Mouse (Mus musculus): ENCODE measurements around the gene Aoc3. TPM values are rescaled to one million over a fixed set of nuclear protein-coding genes. Genes with fewer than 3 reads are reported as not detected.
A peak's percentile ranks its signal among the peaks of the same experiment; 100 is the strongest.

The Aoc3 gene
- polyA plus RNA-seq, 1 experiment from 2014 or later: 0.05 TPM

DNA sequence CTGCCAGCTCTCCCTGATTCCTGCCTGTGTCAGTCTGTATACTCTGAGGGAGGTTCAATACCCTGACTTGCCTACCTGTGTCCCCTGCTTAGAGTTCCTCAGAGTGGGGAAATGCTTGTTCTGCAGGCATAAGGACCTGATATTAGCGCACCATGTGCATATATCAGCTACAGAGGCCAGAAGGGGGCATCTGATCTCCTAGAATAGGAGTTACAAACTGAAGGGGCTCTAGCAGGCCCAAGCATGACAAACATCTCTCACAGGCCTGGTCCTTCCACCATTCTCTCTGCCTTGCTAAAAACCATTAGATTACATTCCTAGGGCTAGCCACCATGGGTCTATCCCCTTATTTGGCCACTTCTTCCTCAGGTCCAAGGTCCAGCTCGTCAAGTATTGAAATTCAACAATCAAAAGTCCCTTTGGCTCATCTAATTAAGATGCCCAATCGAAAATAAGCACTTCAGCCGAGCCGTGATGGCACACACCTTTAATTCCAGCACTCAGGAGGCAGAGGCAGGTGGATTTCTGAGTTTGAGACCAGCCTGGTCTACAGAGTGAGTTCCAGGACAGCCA, 24.1 kb downstream of the Aoc3 start:
- no peak overlapping the region for H3K9ac ChIP-seq (ENCODE audit: low read depth, low read length)
- 66% methylated on average over 5 of the region's 5 CpGs for WGBS (ENCODE audit: insufficient replicate concordance)

DNA sequence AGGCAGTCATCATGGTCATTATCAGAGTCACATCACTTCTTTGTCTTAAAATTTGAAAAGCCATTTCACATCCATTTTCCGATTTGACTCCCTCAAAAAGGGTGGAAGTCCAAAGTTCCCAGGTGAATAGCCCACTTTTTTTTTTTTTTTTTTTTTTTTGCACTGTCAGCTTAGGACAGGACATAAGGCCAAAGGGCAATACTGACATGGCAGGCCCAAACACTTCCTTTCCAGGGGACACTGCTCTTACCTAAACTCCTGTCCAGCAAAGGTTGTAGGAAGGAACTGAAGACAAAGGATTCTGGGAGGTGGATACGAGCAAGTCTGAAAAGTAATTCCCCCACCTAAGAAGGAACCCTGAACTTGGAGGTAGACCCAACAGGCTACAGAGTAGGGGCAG, 25.5 kb downstream of the Aoc3 start:
- Histone ChIP-seq H3K9me3 (replicated peaks; ENCODE audit: control insufficient read depth, low read length) (no peaks in the 10 kb centered on the region), H3K4me3 (ENCODE audit: low read depth, low read length) (no peak overlapping the region), H3K27ac (ENCODE audit: low read length) (no peak overlapping the region; the same call in 1 of the 2 replicates), H3K9ac (ENCODE audit: low read depth, low read length) (no peak overlapping the region), H3K27me3 (ENCODE audit: control insufficient read depth, insufficient read depth, low read depth, low read length) (no peaks in the 10 kb centered on the region), H3K36me3 (ENCODE audit: control insufficient read depth, insufficient read depth) (no peaks in the 10 kb centered on the region), H3K4me1 (ENCODE audit: control insufficient read depth, low read depth, low read length) (no peaks in the 10 kb centered on the region), H3K4me2 (ENCODE audit: low read depth, low read length) (no peak overlapping the region)
- no peak for ATAC-seq (ENCODE audit: low read depth)
- WGBS (ENCODE audit: insufficient replicate concordance): 65% methylated on average over 2 of the region's 2 CpGs

More for the DNA sequence above, 24.1 kb downstream of the Aoc3 start:
- no peak overlapping the region for H3K4me2 ChIP-seq (ENCODE audit: low read depth, low read length)
- H3K4me3 ChIP-seq (ENCODE audit: low read depth, low read length): no peak overlapping the region
- ATAC-seq (ENCODE audit: low read depth): no peak
- no peaks in the 10 kb centered on the region for H3K4me1 ChIP-seq (ENCODE audit: control insufficient read depth, low read depth, low read length)
- H3K36me3 ChIP-seq (ENCODE audit: control insufficient read depth, insufficient read depth): no peaks in the 10 kb centered on the region
- H3K9me3 ChIP-seq (replicated peaks; ENCODE audit: control insufficient read depth, low read length): no peaks in the 10 kb centered on the region
- no peak overlapping the region for H3K27ac ChIP-seq (ENCODE audit: low read length)
- no peaks in the 10 kb centered on the region for H3K27me3 ChIP-seq (ENCODE audit: control insufficient read depth, insufficient read depth, low read depth, low read length)

DNA sequence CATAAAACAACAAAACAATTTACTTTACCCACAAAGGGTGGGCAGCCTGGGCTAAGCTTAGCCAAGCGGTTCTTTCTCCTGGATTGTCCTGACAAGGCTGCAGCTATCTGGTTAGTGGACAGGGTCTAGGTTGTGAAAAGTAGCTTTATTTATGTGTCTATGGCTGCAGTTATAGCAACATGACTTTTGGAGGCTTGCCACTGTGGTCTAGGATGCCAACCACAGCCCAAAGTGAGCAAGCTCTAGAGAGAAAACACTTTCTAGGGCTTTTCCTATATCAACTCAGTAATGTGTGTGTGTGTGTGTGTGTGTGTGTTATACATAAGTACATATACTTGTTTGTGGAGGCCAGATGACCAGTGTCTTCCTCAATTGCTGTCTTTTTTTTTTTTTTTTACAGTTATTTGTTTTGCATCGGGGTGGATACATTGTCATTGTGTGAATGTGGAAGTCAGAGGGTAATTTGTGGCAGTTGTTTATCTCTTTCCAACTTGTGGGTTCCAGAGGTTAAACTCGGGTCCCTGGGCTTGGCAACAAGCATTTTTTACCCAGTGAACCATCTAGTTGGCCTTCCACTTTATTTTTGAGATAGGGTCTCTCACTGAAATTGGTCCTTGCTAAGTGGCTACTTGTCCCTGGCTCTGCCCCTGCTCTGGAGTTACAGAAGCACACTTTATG, 27.2 kb downstream of the Aoc3 start:
- Histone ChIP-seq H3K4me1 (ENCODE audit: control insufficient read depth, low read depth, low read length) (no peaks in the 10 kb centered on the region), H3K27me3 (ENCODE audit: control insufficient read depth, insufficient read depth, low read depth, low read length) (no peaks in the 10 kb centered on the region), H3K36me3 (ENCODE audit: control insufficient read depth, insufficient read depth) (no peaks in the 10 kb centered on the region), H3K9ac (ENCODE audit: low read depth, low read length) (no peak overlapping the region), H3K4me3 (ENCODE audit: low read depth, low read length) (no peak overlapping the region), H3K27ac (ENCODE audit: low read length) (no peak overlapping the region), H3K9me3 (replicated peaks; ENCODE audit: control insufficient read depth, low read length) (no peaks in the 10 kb centered on the region), H3K4me2 (ENCODE audit: low read depth, low read length) (no peak overlapping the region)
- WGBS (ENCODE audit: insufficient replicate concordance): 33% methylated on average over 3 of the region's 3 CpGs
- ATAC-seq (ENCODE audit: low read depth): no peak

DNA sequence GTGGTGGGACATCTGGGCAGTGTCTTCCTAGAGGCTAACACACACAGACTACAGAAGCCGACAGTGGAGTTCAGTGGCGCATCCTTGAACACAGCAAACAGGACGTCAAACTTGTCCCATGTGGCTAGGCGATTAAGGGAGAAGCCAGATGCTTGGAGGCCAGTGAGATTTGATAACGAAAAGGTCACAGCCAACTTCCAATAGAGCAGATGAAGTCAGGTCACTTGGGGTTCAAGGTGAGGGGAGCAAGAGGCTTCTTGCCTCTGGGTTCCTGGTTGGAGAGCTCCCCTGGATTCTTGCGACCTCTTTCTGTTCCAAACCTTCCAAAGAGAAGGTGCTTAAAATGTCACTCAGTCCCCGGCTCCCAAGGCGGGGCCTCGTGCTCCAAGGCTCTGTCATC, 29.4 kb downstream of the Aoc3 start:
- Histone ChIP-seq H3K4me3 (ENCODE audit: low read depth, low read length) (no peak overlapping the region), H3K4me1 (ENCODE audit: control insufficient read depth, low read depth, low read length) (peaks cover 2% of the 10 kb centered on the region; the same call in 1 of the 2 replicates), H3K9ac (ENCODE audit: low read depth, low read length) (no peak overlapping the region), H3K4me2 (ENCODE audit: low read depth, low read length) (no peak overlapping the region), H3K27ac (ENCODE audit: low read length) (no peak overlapping the region), H3K27me3 (ENCODE audit: control insufficient read depth, insufficient read depth, low read depth, low read length) (no peaks in the 10 kb centered on the region), H3K36me3 (ENCODE audit: control insufficient read depth, insufficient read depth) (no peaks in the 10 kb centered on the region), H3K9me3 (replicated peaks; ENCODE audit: control insufficient read depth, low read length) (no peaks in the 10 kb centered on the region)
- ATAC-seq (ENCODE audit: low read depth): no peak
- 54% methylated on average over 9 of the region's 9 CpGs for WGBS (ENCODE audit: insufficient replicate concordance)

DNA sequence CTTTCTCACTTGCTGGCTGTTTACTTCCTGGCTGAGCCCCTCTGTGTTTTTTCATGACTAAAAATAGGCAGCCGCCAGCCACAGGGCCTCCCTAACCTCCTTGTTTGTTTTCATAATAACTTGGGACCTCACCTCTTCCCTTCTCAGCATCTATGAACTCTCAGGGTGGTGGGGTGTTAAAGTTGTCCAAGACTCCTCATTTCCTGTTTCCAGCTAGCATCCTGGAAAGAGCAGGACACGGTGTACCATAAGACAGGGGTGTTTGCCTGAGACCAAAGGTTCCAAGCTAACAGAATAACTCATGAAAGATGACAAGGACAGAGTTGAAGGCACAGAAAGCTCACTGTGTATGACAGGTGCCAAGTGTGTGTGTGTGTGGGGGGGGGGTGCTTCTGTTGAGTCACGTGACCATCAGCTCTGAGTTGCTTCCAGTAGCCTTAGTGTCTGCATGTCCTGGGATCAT, 30.3 kb downstream of the Aoc3 start:
- 0 out of 2 replicates have a peak overlapping the region, but pooled peaks have one; percentile 4 for H3K27ac ChIP-seq (ENCODE audit: low read length)

DNA sequence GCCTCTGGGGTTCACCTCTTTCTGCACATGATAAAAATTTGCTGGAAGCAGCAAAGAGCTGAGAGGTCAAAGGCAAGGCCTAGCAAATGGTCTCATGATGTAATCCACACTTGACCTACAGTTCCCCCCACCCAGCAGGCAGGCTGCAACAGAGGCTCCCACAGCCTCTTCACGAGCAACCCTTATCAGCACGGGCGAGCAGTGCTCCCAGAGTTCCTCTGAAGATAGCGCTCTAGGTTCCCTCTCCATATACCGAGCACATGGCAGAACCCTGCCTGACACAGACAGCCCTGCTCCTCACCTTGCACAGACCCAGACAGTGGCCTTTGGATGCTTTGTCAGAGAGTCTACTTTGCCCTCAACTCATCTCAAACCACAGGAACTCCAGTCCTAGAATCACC, 34.1 kb downstream of the Aoc3 start:
- no peak overlapping the region for H3K4me3 ChIP-seq (ENCODE audit: low read depth, low read length)
- 0 out of 2 replicates have a peak overlapping the region, but pooled peaks have one; percentile 16 for H3K27ac ChIP-seq (ENCODE audit: low read length)
- H3K9ac ChIP-seq (ENCODE audit: low read depth, low read length): no peak overlapping the region
- H3K4me1 ChIP-seq (ENCODE audit: control insufficient read depth, low read depth, low read length): peaks cover 2% of the 10 kb centered on the region; the same call in 1 of the 2 replicates
- H3K36me3 ChIP-seq (ENCODE audit: control insufficient read depth, insufficient read depth): no peaks in the 10 kb centered on the region
- 13% methylated on average over 5 of the region's 5 CpGs for WGBS (ENCODE audit: insufficient replicate concordance)
- no peaks in the 10 kb centered on the region for H3K9me3 ChIP-seq (replicated peaks; ENCODE audit: control insufficient read depth, low read length)
- peak; percentile 42 for ATAC-seq (ENCODE audit: low read depth)
- no peak overlapping the region for H3K4me2 ChIP-seq (ENCODE audit: low read depth, low read length)
- no peaks in the 10 kb centered on the region for H3K27me3 ChIP-seq (ENCODE audit: control insufficient read depth, insufficient read depth, low read depth, low read length)

More for the DNA sequence above, 30.3 kb downstream of the Aoc3 start:
- Histone ChIP-seq H3K9ac (ENCODE audit: low read depth, low read length) (no peak overlapping the region), H3K4me3 (ENCODE audit: low read depth, low read length) (no peak overlapping the region), H3K9me3 (replicated peaks; ENCODE audit: control insufficient read depth, low read length) (no peaks in the 10 kb centered on the region), H3K27me3 (ENCODE audit: control insufficient read depth, insufficient read depth, low read depth, low read length) (no peaks in the 10 kb centered on the region), H3K36me3 (ENCODE audit: control insufficient read depth, insufficient read depth) (no peaks in the 10 kb centered on the region), H3K4me1 (ENCODE audit: control insufficient read depth, low read depth, low read length) (peaks cover 2% of the 10 kb centered on the region; the same call in 1 of the 2 replicates), H3K4me2 (ENCODE audit: low read depth, low read length) (no peak overlapping the region)
- ATAC-seq (ENCODE audit: low read depth): no peak
- 26% methylated on average over 3 of the region's 3 CpGs for WGBS (ENCODE audit: insufficient replicate concordance)

DNA sequence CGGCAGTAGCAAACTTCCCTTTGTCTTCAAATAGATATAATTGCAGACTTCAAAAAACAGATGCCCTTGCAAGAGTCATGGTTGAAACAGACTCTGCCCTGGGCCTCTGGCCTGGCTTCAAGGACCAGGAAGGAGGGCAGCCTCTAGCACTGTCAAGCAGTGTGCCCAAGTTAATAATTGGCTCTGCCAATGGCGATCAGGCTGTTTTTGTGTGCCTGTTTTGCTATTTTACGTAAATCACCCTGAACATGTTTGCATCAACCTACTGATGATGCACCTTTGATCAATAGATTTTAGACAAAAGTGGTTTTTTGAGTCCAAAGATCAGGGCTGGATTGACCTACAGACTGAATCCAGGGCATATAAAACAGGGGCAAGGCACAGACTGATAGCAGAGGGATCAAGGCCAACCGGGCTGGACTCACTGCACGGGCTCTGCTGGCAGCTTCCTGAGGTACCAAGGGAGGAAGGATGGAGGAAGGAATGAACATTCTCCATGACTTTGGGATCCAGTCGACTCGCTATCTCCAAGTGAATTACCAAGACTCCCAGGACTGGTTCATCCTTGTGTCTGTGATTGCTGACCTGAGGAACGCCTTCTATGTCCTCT, 37.0 kb downstream of the Aoc3 start, which contains the start of gene G6pc:
G6pc (plus strand) TSS at position 236 of the 610 bp plus-strand sequence.
- Histone ChIP-seq H3K9ac (ENCODE audit: low read depth, low read length) (no peak within 1 kb of the TSS), H3K27me3 (ENCODE audit: control insufficient read depth, insufficient read depth, low read depth, low read length) (no peaks in the 10 kb centered on the region), H3K27ac (ENCODE audit: low read length) (no peak within 1 kb of the TSS), H3K4me3 (ENCODE audit: low read depth, low read length) (no peak within 1 kb of the TSS), H3K36me3 (ENCODE audit: control insufficient read depth, insufficient read depth) (no peaks in the 10 kb centered on the region), H3K4me2 (ENCODE audit: low read depth, low read length) (no peak within 1 kb of the TSS), H3K4me1 (ENCODE audit: control insufficient read depth, low read depth, low read length) (peaks cover 2% of the 10 kb centered on the region; the same call in 1 of the 2 replicates), H3K9me3 (replicated peaks; ENCODE audit: control insufficient read depth, low read length) (no peaks in the 10 kb centered on the region)
- ATAC-seq (ENCODE audit: low read depth): no peak
- 61% methylated on average over 8 of the region's 8 CpGs for WGBS (ENCODE audit: insufficient replicate concordance)

DNA sequence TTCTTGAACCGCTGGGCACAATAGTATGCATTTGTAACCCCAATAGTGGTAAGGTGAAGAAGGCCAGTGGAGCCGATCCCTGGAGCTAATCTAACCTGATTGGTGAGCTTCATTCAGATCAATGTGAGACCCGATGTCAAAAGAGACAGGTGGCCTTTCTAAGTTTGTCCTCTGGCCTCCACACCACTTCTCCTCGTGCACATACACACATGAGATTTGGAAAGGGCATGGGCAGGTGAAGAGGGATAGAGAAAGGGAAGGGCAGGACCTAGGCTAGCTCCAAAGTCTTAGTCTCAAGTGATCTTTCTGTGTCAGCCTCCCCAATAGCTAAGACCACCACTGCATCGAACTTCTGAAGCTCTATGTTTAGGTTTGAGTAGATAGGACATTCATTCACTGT, 39.7 kb downstream of the Aoc3 start:
- H3K9me3 ChIP-seq (replicated peaks; ENCODE audit: control insufficient read depth, low read length): no peaks in the 10 kb centered on the region
- H3K36me3 ChIP-seq (ENCODE audit: control insufficient read depth, insufficient read depth): no peaks in the 10 kb centered on the region
- no peaks in the 10 kb centered on the region for H3K27me3 ChIP-seq (ENCODE audit: control insufficient read depth, insufficient read depth, low read depth, low read length)
- no peaks in the 10 kb centered on the region for H3K4me1 ChIP-seq (ENCODE audit: control insufficient read depth, low read depth, low read length)
- 56% methylated on average over 5 of the region's 5 CpGs for WGBS (ENCODE audit: insufficient replicate concordance)
- no peak for ATAC-seq (ENCODE audit: low read depth)
- H3K4me3 ChIP-seq (ENCODE audit: low read depth, low read length): no peak overlapping the region
- no peak overlapping the region for H3K4me2 ChIP-seq (ENCODE audit: low read depth, low read length)
- H3K27ac ChIP-seq (ENCODE audit: low read length): no peak overlapping the region
- H3K9ac ChIP-seq (ENCODE audit: low read depth, low read length): no peak overlapping the region

DNA sequence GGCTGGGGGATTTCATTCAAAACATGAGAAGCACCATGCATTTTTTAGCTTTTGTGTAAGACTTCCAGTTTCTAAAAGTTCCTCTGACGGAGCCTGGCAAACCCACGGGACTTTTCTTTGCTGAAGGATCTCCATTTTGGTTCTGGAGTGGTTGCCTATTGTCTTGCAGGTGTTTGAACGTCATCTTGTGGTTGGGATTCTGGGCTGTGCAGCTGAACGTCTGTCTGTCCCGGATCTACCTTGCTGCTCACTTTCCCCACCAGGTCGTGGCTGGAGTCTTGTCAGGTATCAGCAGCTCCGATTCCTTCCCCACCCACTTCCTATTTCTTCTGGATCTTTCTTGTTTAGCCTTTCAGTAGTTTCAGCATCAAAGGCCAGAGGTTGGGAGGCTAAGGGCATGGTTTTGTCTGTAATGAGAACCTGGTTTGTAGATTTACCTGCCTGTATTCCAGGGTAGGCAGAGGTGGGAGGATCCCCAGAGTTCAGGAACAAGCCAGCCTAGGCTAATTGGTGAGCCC, 44.1 kb downstream of the Aoc3 start:
- Histone ChIP-seq H3K9ac (ENCODE audit: low read depth, low read length) (no peak overlapping the region), H3K27me3 (ENCODE audit: control insufficient read depth, insufficient read depth, low read depth, low read length) (no peaks in the 10 kb centered on the region), H3K4me3 (ENCODE audit: low read depth, low read length) (no peak overlapping the region), H3K36me3 (ENCODE audit: control insufficient read depth, insufficient read depth) (no peaks in the 10 kb centered on the region), H3K9me3 (replicated peaks; ENCODE audit: control insufficient read depth, low read length) (no peaks in the 10 kb centered on the region), H3K27ac (ENCODE audit: low read length) (no peak overlapping the region), H3K4me1 (ENCODE audit: control insufficient read depth, low read depth, low read length) (no peaks in the 10 kb centered on the region), H3K4me2 (ENCODE audit: low read depth, low read length) (no peak overlapping the region)
- no peak for ATAC-seq (ENCODE audit: low read depth)
- WGBS (ENCODE audit: insufficient replicate concordance): 34% methylated on average over 7 of the region's 7 CpGs

Measured in liver, embryonic 16.5 days (tissue).